Mouse (Mus musculus): ENCODE data around the gene Rab3gap2. TPM values are rescaled to one million over a fixed set of nuclear protein-coding genes. Genes with fewer than 3 reads are reported as not detected.

Gene Rab3gap2
- polyA plus RNA-seq, 1 experiment, result 23.6 TPM

- peaks cover 3% of the 10 kb centered on the region for H3K4me1 ChIP-seq (ENCODE audit: control insufficient read depth, insufficient read depth, insufficient read length, low read length)
- no peak overlapping the region for H3K27ac ChIP-seq (ENCODE audit: insufficient read depth, low read depth, low read length)
- 92% methylated on average over 4 of the region's 4 CpGs for WGBS
- no peak overlapping the region for H3K4me3 ChIP-seq (ENCODE audit: low read depth, low read length)
- peaks cover 46% of the 10 kb centered on the region for H3K36me3 ChIP-seq (ENCODE audit: control insufficient read depth, insufficient read depth, low read length)
- no peaks in the 10 kb centered on the region for H3K27me3 ChIP-seq (ENCODE audit: control insufficient read depth, insufficient read depth, low read length)
- TF ChIP-seq POLR2A (IDR thresholded peaks at IDR 0.05; ENCODE audit: low read depth, low read length) (no peak), CTCF (IDR thresholded peaks at IDR 0.05; ENCODE audit: extremely low read depth, insufficient read length, insufficient replicate concordance, low read depth, low read length) (no peak)
Observed at GRCm38 (mm10) chr1:185291336-185291735, 87.4 kb downstream of the Rab3gap2 start.

DNA sequence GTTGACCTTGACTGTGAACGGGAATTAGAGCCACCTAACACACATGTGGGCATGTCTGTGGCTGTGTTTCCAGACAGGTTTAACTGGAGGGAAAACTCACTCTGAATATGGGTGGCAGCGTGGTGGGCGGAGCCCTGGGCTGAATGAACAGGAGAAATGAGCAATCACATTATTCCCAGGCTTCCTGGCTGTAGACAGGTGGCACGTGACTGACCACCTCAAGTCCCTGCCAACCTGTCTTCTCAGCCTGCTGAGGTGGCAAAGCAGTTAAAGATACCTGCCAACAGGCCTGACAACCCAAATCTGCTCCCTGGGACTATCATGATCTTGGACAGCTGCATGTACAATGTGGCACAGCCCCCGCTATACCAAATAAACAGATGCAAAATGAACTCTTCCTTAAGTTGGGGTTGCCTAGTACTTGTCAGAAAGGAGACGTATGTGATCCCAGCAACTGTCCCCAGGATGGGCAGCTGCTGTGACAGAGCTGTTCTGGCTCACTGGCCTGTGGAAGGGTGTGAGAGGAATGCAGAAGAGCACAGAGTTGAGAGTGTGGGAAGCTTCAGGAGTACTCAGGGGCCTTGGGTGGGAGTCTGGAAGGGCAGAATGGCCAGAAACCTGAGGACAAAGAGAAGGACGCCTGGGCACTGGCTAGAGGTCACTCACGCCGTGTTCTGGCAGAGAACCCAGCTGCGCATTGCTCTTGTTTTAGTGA, 88.9 kb downstream of the Rab3gap2 start:
- Histone ChIP-seq H3K36me3 (ENCODE audit: control insufficient read depth, insufficient read depth, low read length) (peaks cover 44% of the 10 kb centered on the region), H3K4me1 (ENCODE audit: control insufficient read depth, insufficient read depth, insufficient read length, low read length) (no peaks in the 10 kb centered on the region), H3K27me3 (ENCODE audit: control insufficient read depth, insufficient read depth, low read length) (no peaks in the 10 kb centered on the region), H3K27ac (ENCODE audit: insufficient read depth, low read depth, low read length) (no peak overlapping the region), H3K4me3 (ENCODE audit: low read depth, low read length) (no peak overlapping the region)
- TF ChIP-seq CTCF (IDR thresholded peaks at IDR 0.05; ENCODE audit: extremely low read depth, insufficient read length, insufficient replicate concordance, low read depth, low read length), result no peak
- no peak for TF ChIP-seq POLR2A (IDR thresholded peaks at IDR 0.05; ENCODE audit: low read depth, low read length)
- 94% methylated on average over 10 of the region's 10 CpGs for WGBS

DNA sequence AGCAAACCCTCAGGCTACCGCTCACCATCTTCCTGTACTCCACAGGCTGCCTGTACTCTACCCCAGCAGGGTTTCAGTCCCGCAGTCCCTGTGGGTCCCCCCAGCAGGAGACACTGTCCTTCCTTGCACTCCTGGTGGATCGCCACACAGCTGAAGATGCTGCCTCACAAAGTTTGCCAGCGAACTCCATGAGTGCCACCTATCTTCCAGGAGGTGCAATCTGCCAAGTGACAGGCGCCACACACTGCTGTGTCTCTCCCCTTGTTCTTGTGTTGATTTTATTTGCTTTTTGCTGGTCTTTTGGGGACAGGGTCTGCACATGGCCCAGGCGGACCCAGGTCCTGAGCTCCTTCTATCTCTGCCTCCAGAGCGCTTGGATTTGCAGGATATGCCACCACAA, 92.9 kb downstream of the Rab3gap2 start:
- Histone ChIP-seq H3K27me3 (ENCODE audit: control insufficient read depth, insufficient read depth, low read length) (no peaks in the 10 kb centered on the region), H3K4me1 (ENCODE audit: control insufficient read depth, insufficient read depth, insufficient read length, low read length) (no peaks in the 10 kb centered on the region), H3K27ac (ENCODE audit: insufficient read depth, low read depth, low read length) (no peak overlapping the region), H3K4me3 (ENCODE audit: low read depth, low read length) (no peak overlapping the region), H3K36me3 (ENCODE audit: control insufficient read depth, insufficient read depth, low read length) (peaks cover 31% of the 10 kb centered on the region)
- 91% methylated on average over 7 of the region's 7 CpGs for WGBS
- TF ChIP-seq CTCF (IDR thresholded peaks at IDR 0.05; ENCODE audit: extremely low read depth, insufficient read length, insufficient replicate concordance, low read depth, low read length), result no peak
- no peak for TF ChIP-seq POLR2A (IDR thresholded peaks at IDR 0.05; ENCODE audit: low read depth, low read length)

- TF ChIP-seq CTCF (IDR thresholded peaks at IDR 0.05; ENCODE audit: extremely low read depth, insufficient read length, insufficient replicate concordance, low read depth, low read length), result no peak
- no peak for TF ChIP-seq POLR2A (IDR thresholded peaks at IDR 0.05; ENCODE audit: low read depth, low read length)
- no peak overlapping the region for H3K27ac ChIP-seq (ENCODE audit: insufficient read depth, low read depth, low read length)
- no peak overlapping the region for H3K4me3 ChIP-seq (ENCODE audit: low read depth, low read length)
- peaks cover 26% of the 10 kb centered on the region for H3K36me3 ChIP-seq (ENCODE audit: control insufficient read depth, insufficient read depth, low read length)
- WGBS, result 98% methylated on average over 8 of the region's 8 CpGs
- no peaks in the 10 kb centered on the region for H3K27me3 ChIP-seq (ENCODE audit: control insufficient read depth, insufficient read depth, low read length)
- H3K4me1 ChIP-seq (ENCODE audit: control insufficient read depth, insufficient read depth, insufficient read length, low read length), result no peaks in the 10 kb centered on the region
Observed at GRCm38 (mm10) chr1:185298496-185298895, 94.6 kb downstream of the Rab3gap2 start.

DNA sequence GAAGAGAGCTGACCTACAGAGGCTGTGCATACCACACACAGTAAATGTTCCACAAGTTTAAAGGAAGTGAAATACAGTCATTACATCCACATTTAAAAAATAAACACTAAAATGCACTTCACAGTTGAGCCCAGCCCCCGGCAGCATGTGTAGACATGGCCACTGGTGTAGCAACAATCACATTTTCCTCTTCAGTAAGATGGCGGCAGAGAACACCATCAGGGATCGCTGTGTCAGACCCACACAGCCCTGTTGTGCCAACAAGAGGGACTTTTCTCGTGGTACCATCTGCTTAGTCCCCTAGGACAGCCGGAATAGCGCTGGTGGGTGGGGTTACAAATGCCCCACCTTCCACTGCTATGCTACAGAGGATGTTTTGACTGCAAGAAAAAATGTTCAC, 98.9 kb downstream of the Rab3gap2 start:
- H3K27ac ChIP-seq (ENCODE audit: insufficient read depth, low read depth, low read length), result no peak overlapping the region
- H3K27me3 ChIP-seq (ENCODE audit: control insufficient read depth, insufficient read depth, low read length), result no peaks in the 10 kb centered on the region
- TF ChIP-seq CTCF (IDR thresholded peaks at IDR 0.05; ENCODE audit: extremely low read depth, insufficient read length, insufficient replicate concordance, low read depth, low read length) (no peak), POLR2A (IDR thresholded peaks at IDR 0.05; ENCODE audit: low read depth, low read length) (no peak)
- H3K4me1 ChIP-seq (ENCODE audit: control insufficient read depth, insufficient read depth, insufficient read length, low read length), result peaks cover 12% of the 10 kb centered on the region
- no peak overlapping the region for H3K4me3 ChIP-seq (ENCODE audit: low read depth, low read length)
- 93% methylated on average over 6 of the region's 6 CpGs for WGBS
- H3K36me3 ChIP-seq (ENCODE audit: control insufficient read depth, insufficient read depth, low read length), result peaks cover 13% of the 10 kb centered on the region

DNA sequence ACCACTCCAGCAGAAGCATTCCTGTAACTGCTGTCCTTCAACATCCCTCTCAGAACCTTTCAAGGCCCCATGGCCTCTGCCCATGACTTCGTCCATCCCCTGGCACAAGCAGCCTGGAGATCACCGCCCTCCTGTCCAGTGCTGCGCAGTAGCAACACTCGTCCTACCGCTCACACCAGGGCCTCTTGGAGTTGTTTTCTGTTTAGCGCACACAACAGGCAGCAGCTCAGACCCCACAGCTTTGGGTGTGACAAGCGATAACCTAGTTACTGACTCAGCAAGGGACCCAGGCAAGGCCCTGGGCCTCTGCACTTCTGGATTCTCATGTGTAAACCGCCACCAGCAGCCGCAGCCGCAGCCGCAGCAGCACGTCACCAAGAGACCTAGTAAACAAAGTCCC, 102.9 kb downstream of the Rab3gap2 start:
- no peak overlapping the region for H3K4me3 ChIP-seq (ENCODE audit: low read depth, low read length)
- peak overlapping the region; percentile 99 for H3K27ac ChIP-seq (ENCODE audit: insufficient read depth, low read depth, low read length)
- TF ChIP-seq POLR2A (IDR thresholded peaks at IDR 0.05; ENCODE audit: low read depth, low read length), result no peak
- no peak for TF ChIP-seq CTCF (IDR thresholded peaks at IDR 0.05; ENCODE audit: extremely low read depth, insufficient read length, insufficient replicate concordance, low read depth, low read length)
- peaks cover 22% of the 10 kb centered on the region for H3K4me1 ChIP-seq (ENCODE audit: control insufficient read depth, insufficient read depth, insufficient read length, low read length)
- peaks cover 13% of the 10 kb centered on the region for H3K36me3 ChIP-seq (ENCODE audit: control insufficient read depth, insufficient read depth, low read length)
- H3K27me3 ChIP-seq (ENCODE audit: control insufficient read depth, insufficient read depth, low read length), result no peaks in the 10 kb centered on the region
- WGBS, result 99% methylated on average over 12 of the region's 12 CpGs

DNA sequence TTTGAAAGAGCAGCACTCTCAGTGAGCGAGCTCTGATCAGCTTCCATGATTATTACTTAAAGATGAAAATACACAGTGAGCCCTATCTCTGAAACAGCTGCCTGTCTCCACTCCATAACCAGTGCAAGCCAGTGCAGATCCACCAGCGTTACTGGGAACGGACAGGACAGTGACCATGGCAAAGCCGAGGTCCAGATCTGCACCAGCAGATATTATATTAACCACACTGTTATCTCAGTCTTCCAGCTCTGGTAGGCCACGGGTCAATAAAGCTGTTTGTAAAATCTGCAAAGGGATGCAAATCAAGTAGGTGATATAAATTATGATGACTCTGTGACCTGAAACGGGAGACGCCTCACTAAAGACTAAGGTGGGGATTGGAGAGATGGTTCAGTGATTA, 103.7 kb downstream of the Rab3gap2 start:
- peaks cover 22% of the 10 kb centered on the region for H3K4me1 ChIP-seq (ENCODE audit: control insufficient read depth, insufficient read depth, insufficient read length, low read length)
- no peak overlapping the region for H3K4me3 ChIP-seq (ENCODE audit: low read depth, low read length)
- WGBS, result 45% methylated on average over 7 of the region's 7 CpGs
- H3K36me3 ChIP-seq (ENCODE audit: control insufficient read depth, insufficient read depth, low read length), result peaks cover 18% of the 10 kb centered on the region
- no peaks in the 10 kb centered on the region for H3K27me3 ChIP-seq (ENCODE audit: control insufficient read depth, insufficient read depth, low read length)
- no peak for TF ChIP-seq CTCF (IDR thresholded peaks at IDR 0.05; ENCODE audit: extremely low read depth, insufficient read length, insufficient replicate concordance, low read depth, low read length)
- peak; percentile 71; the same call in 1 of the 2 replicates for TF ChIP-seq POLR2A (IDR thresholded peaks at IDR 0.05; ENCODE audit: low read depth, low read length)
- peak overlapping the region; percentile 100 for H3K27ac ChIP-seq (ENCODE audit: insufficient read depth, low read depth, low read length)
